Mouse (Mus musculus) olfactory bulb, adult 2 months (tissue): ENCODE measurements at regions not wholly inside any gene's neighbourhood (a gene's known extent, or its start where the extent isn't known, plus 50 kb on each side); places are given as distances from the start of the nearest gene placed in this dataset.

Experiments used
- CTCF ChIP-seq: fragments of 200-500 bp; IDR thresholded peaks from 2 replicates; pipeline ENCODE4 v1.5.1; 2012; ENCODE audit warnings: low read depth, mild to moderate bottlenecking, low read length, moderate library complexity; ENCODE audit not compliant: insufficient read depth
- POLR2A ChIP-seq: fragments of 200-500 bp; IDR thresholded peaks from 2 replicates; pipeline ENCODE4 v1.6.1; 2012; ENCODE audit warnings: mild to moderate bottlenecking, low read depth, low read length, moderate library complexity; ENCODE audit not compliant: insufficient read depth

- TF ChIP-seq POLR2A (no peak), CTCF (no peak)
These were observed 107.1 kb upstream of the Ces5a start for GRCm38 (mm10) chr8:93642770-93643169.
